Mouse (Mus musculus): ENCODE results near the gene Gm17174.
"Not testable (repeated sequence)": the region's sequence is repeated elsewhere in the genome, so short reads cannot be mapped to it uniquely, and the experiment has no call there.

Gm17174 gene

DNA sequence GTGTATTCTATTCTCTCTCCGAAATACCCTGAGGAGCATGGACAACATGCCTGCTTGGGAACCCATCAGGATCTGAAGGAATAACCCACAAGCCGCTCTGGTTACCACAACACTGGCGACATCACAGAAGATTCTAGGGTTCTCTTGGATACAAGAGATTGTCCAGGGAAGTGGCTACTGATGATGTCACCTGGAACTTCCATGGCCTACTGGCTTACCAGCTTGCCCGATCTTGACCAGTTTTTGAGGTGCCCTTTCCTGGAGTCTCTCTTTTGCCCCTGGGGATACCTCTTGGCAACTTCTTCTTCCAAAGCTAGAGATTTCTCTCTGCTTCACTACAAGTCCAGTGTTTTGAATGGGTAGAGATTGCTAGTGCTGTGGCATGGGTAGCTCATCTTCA is at the start of gene Gm17174:
Gene Gm17174 (minus strand): TSS at position 101 of the 400 bp plus-strand sequence.
- not testable (repeated sequence) for DNase-seq

DNA sequence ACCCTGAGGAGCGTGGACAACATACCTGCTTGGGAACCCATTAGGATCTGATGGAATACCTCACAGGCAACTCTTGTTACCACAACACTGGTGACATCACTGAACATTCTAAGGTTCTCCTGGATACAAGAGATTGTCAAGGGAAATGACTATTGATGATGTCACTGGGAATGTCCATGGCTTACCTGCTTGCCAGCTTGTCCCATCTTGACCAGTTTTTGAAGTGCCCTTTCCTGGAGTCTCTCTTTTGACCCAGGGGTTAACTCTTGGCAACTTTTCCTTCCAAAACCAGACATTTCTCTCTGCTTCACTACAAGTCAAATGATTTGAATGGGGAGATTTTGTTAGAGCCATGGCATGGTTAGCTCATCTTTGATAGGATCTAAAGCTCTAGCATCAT is 43.6 kb upstream of the Gm17174 start, which contains the start of gene Gm4181:
Gene Gm4181 (minus strand): TSS at position 101 of the 400 bp plus-strand sequence.
- not testable (repeated sequence) for DNase-seq

DNA sequence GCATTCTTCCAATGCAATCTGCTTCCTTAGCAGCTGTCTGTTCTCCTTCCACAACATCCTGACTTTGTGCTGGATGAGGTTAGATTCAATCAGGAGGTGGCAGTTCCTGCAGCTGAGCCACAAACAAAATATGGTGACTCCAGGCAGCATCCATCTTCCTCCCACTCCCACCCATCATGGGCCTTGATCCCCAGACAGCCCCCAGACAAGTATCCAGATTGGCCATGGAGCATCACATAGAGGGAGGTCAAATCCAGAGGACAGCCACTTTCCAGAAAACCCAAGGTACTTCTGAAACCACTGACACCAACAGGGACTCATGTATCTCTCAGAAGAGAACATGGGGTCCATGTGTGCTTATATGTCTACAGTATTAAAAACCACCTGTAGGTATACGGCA is 40.5 kb upstream of the Gm17174 start:
- DNase-seq = peak; percentile 2 to 6

DNA sequence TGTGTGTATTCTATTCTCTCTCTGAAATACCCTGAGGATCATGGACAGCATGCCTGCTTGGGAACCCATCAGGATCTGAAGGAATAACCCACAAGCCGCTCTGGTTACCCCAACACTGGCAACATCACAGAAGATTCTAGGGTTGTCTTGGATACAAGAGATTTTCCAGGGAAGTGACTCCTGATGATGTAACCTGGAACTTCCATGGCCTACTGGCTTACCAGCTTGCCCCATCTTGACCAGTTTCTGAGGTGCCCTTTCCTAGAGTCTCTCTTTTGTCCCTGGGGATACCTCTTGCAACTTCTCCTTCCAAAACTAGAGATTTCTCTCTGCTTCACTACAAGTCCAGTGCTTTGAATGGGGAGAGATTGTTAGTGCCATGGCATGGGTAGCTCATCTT is 19.3 kb upstream of the Gm17174 start, which contains the start of gene Gm17078:
Gene Gm17078 (minus strand): TSS at position 101 of the 400 bp plus-strand sequence.
- DNase-seq = no peak

DNA sequence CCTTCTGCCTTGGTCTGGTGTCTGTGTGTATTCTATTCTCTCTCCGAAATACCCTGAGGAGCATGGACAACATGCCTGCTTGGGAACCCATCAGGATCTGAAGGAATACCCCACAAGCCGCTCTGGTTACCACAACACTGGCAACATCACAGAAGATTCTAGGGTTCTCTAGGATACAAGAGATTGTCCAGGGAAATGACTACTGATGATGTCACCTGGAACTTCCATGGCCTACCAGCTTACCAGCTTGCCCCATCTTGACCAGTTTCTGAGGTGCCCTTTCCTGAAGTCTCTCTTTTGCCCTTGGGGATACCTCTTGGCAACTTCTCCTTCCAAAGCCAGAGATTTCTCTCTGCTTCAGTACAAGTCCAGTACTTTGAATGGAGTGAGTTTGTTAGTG is 18.0 kb downstream of the Gm17174 start, which contains the start of gene Gm17175:
Gene Gm17175 (minus strand): TSS at position 101 of the 400 bp plus-strand sequence.
- DNase-seq = not testable (repeated sequence)

DNA sequence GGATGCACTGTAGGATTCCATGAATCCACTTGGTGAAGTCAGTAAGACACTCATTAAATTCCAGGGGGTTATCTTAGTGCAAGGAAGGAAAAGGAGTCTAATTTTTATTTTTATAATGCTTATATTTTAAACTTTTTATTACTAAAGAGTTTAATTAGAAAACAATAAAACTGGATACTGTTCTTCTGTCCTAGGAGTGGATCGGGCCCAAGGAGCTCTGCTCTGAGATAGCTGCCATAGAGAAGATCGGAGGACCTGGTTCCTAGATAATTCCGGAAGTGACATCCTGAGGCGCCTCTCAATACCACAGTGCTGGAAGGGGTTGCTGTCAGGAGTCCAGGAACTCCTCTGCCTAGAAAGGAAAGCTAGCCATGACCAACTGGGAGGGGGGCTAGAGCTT is 39.4 kb downstream of the Gm17174 start, which contains the start of gene Gm5622:
Gene Gm5622 (plus strand): TSS at position 301 of the 400 bp plus-strand sequence.
- no peak for DNase-seq

Measured in cerebellum, postnatal 10 days (tissue).